Mouse (Mus musculus): ENCODE data around the gene Etv6. TPM values are rescaled to one million over a fixed set of nuclear protein-coding genes. Genes with fewer than 3 reads are reported as not detected.

The Etv6 gene
- total and polyA plus RNA-seq, 3 experiments: 10.4 to 58.9 (median 28.9) TPM

DNA sequence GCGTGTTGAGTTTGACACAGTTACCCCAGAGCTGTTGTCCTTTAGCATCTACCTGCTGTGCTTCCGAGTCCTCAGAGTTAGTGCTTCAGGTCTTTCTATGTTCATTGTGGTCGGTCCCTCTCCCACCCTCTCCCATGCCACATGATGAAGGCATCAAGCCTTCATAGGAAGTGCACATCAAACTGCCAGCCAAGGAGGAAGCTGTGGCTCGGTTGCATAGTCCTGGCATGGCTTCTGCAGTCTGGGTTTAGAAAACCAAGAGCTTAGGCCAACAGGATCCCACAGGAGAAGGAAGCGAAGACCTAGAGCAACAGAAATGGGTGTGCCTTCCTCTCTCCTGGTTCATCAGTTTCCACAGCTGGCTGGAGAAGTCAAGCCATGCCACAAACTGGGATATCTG is 166.7 kb downstream of the Etv6 start:
- Histone ChIP-seq H3K9me3 (replicated peaks) (no peaks in the 10 kb centered on the region), H3K4me3 (ENCODE audit: low read depth, low read length) (no peak overlapping the region), H3K27me3 (ENCODE audit: insufficient read depth, low read length) (no peaks in the 10 kb centered on the region), H3K4me1 (ENCODE audit: insufficient read depth, low read depth, low read length) (no peaks in the 10 kb centered on the region; the same call in 1 of the 2 replicates), H3K36me3 (replicated peaks) (peaks cover 74% of the 10 kb centered on the region)
- TF ChIP-seq TAL1 (conservative IDR thresholded peaks at IDR 0.05; ENCODE audit: low read depth, low read length) (no peak), GATA1 (IDR thresholded peaks at IDR 0.05; ENCODE audit: borderline replicate concordance, low read length) (no peak), POLR2AphosphoS5 (IDR thresholded peaks at IDR 0.05; ENCODE audit: insufficient replicate concordance, low read depth, low read length) (no peak), GATA2 (IDR thresholded peaks at IDR 0.05; ENCODE audit: borderline replicate concordance, low read depth, low read length) (no peak), CTCF (IDR thresholded peaks at IDR 0.05; ENCODE audit: low read depth, low read length) (no peak)
- no peak for DNase-seq (ENCODE audit: low spot score)
- no peak for ATAC-seq (ENCODE audit: extremely low read depth, insufficient number of reproducible peaks, low FRiP score, poor library complexity, severe bottlenecking)

DNA sequence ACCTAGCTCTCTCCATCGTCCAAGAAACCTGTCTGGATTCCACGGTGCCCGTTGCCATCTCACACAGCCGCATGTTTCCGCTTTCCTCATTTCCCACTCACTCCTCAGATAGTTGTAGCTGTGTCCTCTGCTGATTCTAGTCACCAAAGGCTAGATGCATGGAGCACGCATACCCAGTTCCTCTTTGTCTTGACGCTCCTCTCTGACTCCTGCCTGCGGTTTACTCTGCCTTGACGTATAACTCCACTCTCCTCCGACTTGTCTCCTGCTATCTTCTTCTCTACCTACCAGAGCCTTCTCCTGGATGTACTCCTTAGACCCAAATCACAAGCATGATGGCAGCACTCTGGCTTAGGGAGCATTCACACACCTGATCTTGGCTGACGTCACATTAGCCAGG is 169.7 kb downstream of the Etv6 start:
- no peak for TF ChIP-seq POLR2AphosphoS5 (IDR thresholded peaks at IDR 0.05; ENCODE audit: insufficient replicate concordance, low read depth, low read length)
- no peak for TF ChIP-seq TAL1 (conservative IDR thresholded peaks at IDR 0.05; ENCODE audit: low read depth, low read length)
- TF ChIP-seq CTCF (IDR thresholded peaks at IDR 0.05; ENCODE audit: low read depth, low read length): no peak
- TF ChIP-seq GATA2 (IDR thresholded peaks at IDR 0.05; ENCODE audit: borderline replicate concordance, low read depth, low read length): no peak
- TF ChIP-seq GATA1 (IDR thresholded peaks at IDR 0.05; ENCODE audit: borderline replicate concordance, low read length): no peak
- H3K4me3 ChIP-seq (ENCODE audit: low read depth, low read length): no peak overlapping the region
- H3K36me3 ChIP-seq (replicated peaks): peaks cover 77% of the 10 kb centered on the region
- no peaks in the 10 kb centered on the region for H3K27me3 ChIP-seq (ENCODE audit: insufficient read depth, low read length)
- DNase-seq (ENCODE audit: low spot score): no peak
- H3K9me3 ChIP-seq (replicated peaks): no peaks in the 10 kb centered on the region
- ATAC-seq (ENCODE audit: extremely low read depth, insufficient number of reproducible peaks, low FRiP score, poor library complexity, severe bottlenecking): no peak
- H3K4me1 ChIP-seq (ENCODE audit: insufficient read depth, low read depth, low read length): no peaks in the 10 kb centered on the region; the same call in 1 of the 2 replicates

DNA sequence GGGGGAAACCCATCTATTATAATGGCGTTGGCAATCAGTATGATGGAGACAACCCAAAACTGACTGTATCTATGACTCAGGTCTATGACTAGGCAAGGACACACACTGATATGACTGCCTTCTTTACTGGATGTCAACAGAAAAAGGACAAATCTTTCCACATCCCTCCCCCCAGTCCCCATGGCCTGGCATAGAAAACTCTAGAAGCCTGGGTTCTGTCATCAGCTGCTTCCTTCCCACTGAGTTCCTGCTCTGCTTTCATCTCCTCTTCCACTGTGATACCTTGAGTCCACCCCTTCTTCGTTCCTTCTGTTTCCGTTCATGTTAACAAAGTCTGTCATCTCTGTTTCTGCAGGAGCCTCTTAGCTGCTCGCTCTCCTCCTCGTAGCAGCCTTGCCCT is 170.2 kb downstream of the Etv6 start:
- no peak for TF ChIP-seq TAL1 (conservative IDR thresholded peaks at IDR 0.05; ENCODE audit: low read depth, low read length)
- no peak for TF ChIP-seq GATA1 (IDR thresholded peaks at IDR 0.05; ENCODE audit: borderline replicate concordance, low read length)
- no peak for TF ChIP-seq CTCF (IDR thresholded peaks at IDR 0.05; ENCODE audit: low read depth, low read length)
- TF ChIP-seq POLR2AphosphoS5 (IDR thresholded peaks at IDR 0.05; ENCODE audit: insufficient replicate concordance, low read depth, low read length): no peak
- TF ChIP-seq GATA2 (IDR thresholded peaks at IDR 0.05; ENCODE audit: borderline replicate concordance, low read depth, low read length): no peak
- DNase-seq (ENCODE audit: low spot score) (no peak), ATAC-seq (ENCODE audit: extremely low read depth, insufficient number of reproducible peaks, low FRiP score, poor library complexity, severe bottlenecking) (no peak)
- Histone ChIP-seq H3K4me3 (ENCODE audit: low read depth, low read length) (no peak overlapping the region), H3K4me1 (ENCODE audit: insufficient read depth, low read depth, low read length) (no peaks in the 10 kb centered on the region; the same call in 1 of the 2 replicates), H3K9me3 (replicated peaks) (no peaks in the 10 kb centered on the region), H3K27me3 (ENCODE audit: insufficient read depth, low read length) (no peaks in the 10 kb centered on the region), H3K36me3 (replicated peaks) (peaks cover 77% of the 10 kb centered on the region)

DNA sequence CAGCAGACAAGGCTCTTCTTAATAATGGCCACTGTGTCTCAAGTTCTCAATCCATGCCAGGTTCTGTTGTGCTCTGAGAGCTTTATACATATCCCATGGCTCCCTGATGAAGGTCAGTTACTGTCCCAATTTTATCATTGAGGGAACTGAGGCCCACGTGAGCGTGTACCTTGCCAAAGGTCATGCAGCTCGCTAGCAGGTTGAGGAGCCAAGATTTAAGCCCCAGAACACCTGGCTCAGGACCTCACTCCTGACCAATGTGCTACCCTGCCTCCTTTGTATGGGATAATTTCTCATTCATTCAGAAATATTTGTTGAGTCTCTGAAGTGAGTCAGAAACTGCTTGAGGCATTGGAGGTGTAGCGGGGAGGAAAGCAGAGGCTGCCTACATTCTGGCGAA is 170.8 kb downstream of the Etv6 start:
- no peak for ATAC-seq (ENCODE audit: extremely low read depth, insufficient number of reproducible peaks, low FRiP score, poor library complexity, severe bottlenecking)
- no peaks in the 10 kb centered on the region; the same call in 1 of the 2 replicates for H3K4me1 ChIP-seq (ENCODE audit: insufficient read depth, low read depth, low read length)
- no peak overlapping the region for H3K4me3 ChIP-seq (ENCODE audit: low read depth, low read length)

DNA sequence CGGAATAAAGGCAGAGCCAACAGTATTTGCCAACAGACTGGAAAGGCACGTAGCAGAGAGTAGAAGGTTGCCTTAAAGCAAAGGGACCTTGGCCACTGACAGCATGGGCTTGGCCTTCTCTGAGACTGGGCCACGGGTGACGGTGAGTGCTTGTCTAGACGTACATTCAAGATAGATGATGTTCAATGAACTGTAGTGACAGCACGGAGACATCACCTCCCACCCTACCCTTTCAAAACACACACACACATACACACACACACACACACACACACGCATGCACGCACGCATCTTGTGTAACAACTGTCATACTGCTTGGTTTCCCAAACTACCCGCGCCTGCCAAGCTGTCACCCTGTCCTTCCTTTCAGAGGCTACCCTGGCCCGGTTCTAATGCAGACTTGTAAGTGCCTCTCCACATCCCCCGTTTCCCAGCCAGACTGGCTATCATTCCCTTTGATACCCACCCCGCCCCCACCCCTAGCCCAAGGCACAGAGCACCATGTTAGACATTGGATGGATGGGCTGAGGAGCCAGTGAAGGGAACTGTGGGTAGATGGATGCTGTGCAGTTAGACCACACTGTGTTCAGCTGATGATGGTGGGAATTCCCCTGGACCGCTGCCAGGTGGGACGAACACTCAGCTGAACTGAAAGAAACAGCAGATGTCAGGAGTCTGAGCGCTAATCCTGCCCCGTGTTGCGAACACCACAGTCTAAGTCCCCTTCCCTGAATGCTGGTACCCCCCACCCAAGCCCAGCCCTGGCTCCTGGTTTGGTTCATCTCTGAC is 172.1 kb downstream of the Etv6 start:
- Histone ChIP-seq H3K36me3 (replicated peaks) (peaks cover 77% of the 10 kb centered on the region), H3K27me3 (ENCODE audit: insufficient read depth, low read length) (no peaks in the 10 kb centered on the region), H3K4me1 (ENCODE audit: insufficient read depth, low read depth, low read length) (no peaks in the 10 kb centered on the region; the same call in 1 of the 2 replicates), H3K9me3 (replicated peaks) (no peaks in the 10 kb centered on the region), H3K4me3 (ENCODE audit: low read depth, low read length) (no peak overlapping the region)
- ATAC-seq (ENCODE audit: extremely low read depth, insufficient number of reproducible peaks, low FRiP score, poor library complexity, severe bottlenecking) (no peak), DNase-seq (ENCODE audit: low spot score) (no peak)
- TF ChIP-seq GATA1 (IDR thresholded peaks at IDR 0.05; ENCODE audit: borderline replicate concordance, low read length) (no peak), GATA2 (IDR thresholded peaks at IDR 0.05; ENCODE audit: borderline replicate concordance, low read depth, low read length) (no peak), TAL1 (conservative IDR thresholded peaks at IDR 0.05; ENCODE audit: low read depth, low read length) (no peak), CTCF (IDR thresholded peaks at IDR 0.05; ENCODE audit: low read depth, low read length) (no peak), POLR2AphosphoS5 (IDR thresholded peaks at IDR 0.05; ENCODE audit: insufficient replicate concordance, low read depth, low read length) (no peak)

More for the DNA sequence above, 170.8 kb downstream of the Etv6 start:
- H3K36me3 ChIP-seq (replicated peaks): peaks cover 79% of the 10 kb centered on the region
- no peaks in the 10 kb centered on the region for H3K27me3 ChIP-seq (ENCODE audit: insufficient read depth, low read length)
- no peak for DNase-seq (ENCODE audit: low spot score)
- TF ChIP-seq TAL1 (conservative IDR thresholded peaks at IDR 0.05; ENCODE audit: low read depth, low read length): no peak
- no peak for TF ChIP-seq POLR2AphosphoS5 (IDR thresholded peaks at IDR 0.05; ENCODE audit: insufficient replicate concordance, low read depth, low read length)
- TF ChIP-seq GATA2 (IDR thresholded peaks at IDR 0.05; ENCODE audit: borderline replicate concordance, low read depth, low read length): no peak
- no peak for TF ChIP-seq CTCF (IDR thresholded peaks at IDR 0.05; ENCODE audit: low read depth, low read length)
- no peak for TF ChIP-seq GATA1 (IDR thresholded peaks at IDR 0.05; ENCODE audit: borderline replicate concordance, low read length)
- no peaks in the 10 kb centered on the region for H3K9me3 ChIP-seq (replicated peaks)

DNA sequence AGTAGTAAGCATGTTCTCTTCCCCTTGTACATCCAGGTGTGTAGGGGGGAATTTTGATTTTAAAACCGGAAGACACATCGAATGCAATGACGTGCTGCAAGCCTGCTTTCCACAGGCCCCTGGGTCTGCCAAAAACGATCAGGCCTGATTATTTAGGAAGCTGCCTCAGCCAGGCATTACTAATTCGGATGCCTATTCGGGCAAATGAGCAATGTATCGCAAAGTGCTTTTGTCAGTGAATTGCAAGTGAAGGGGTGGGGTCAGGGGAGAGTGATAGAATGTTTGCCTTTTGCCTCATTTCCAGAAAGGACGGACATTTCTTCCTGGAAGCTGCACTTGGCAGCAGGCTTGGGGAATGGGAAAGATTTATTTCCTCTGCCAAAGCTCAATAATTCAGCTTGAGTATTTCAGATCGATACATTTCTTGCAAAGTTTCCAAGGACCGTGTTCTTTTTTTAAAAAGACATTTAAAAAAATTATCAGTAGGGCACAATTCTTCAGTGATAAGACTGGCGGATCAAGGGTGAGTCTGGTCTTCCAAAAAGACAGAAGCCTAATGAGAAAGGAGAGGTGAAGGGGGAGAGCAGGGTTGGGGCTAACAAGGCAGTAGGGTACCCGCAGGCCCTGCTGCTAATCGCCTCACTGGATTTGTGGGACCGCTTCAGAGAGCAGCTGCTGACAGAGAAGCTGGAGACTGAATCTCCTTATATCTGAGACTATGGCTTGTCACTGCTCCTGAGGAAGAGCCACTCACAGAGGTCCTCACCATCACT is 172.9 kb downstream of the Etv6 start:
- TF ChIP-seq GATA2 (IDR thresholded peaks at IDR 0.05; ENCODE audit: borderline replicate concordance, low read depth, low read length): no peak
- no peak for TF ChIP-seq POLR2AphosphoS5 (IDR thresholded peaks at IDR 0.05; ENCODE audit: insufficient replicate concordance, low read depth, low read length)
- no peak for TF ChIP-seq TAL1 (conservative IDR thresholded peaks at IDR 0.05; ENCODE audit: low read depth, low read length)
- TF ChIP-seq GATA1 (IDR thresholded peaks at IDR 0.05; ENCODE audit: borderline replicate concordance, low read length): no peak
- TF ChIP-seq CTCF (IDR thresholded peaks at IDR 0.05; ENCODE audit: low read depth, low read length): no peak
- ATAC-seq (ENCODE audit: extremely low read depth, insufficient number of reproducible peaks, low FRiP score, poor library complexity, severe bottlenecking): no peak
- Histone ChIP-seq H3K4me3 (ENCODE audit: low read depth, low read length) (no peak overlapping the region), H3K9me3 (replicated peaks) (no peaks in the 10 kb centered on the region), H3K4me1 (ENCODE audit: insufficient read depth, low read depth, low read length) (no peaks in the 10 kb centered on the region; the same call in 1 of the 2 replicates), H3K27me3 (ENCODE audit: insufficient read depth, low read length) (no peaks in the 10 kb centered on the region), H3K36me3 (replicated peaks) (peaks cover 71% of the 10 kb centered on the region)
- no peak for DNase-seq (ENCODE audit: low spot score)

All from G1E (cell line).